Mouse (Mus musculus) left cerebral cortex, postnatal 4 days (tissue): ENCODE data around the gene P2rx5. TPM values are rescaled to one million over a fixed set of nuclear protein-coding genes. Genes with fewer than 3 reads are reported as not detected.
A peak's percentile ranks its signal among the peaks of the same experiment; 100 is the strongest.

ENCODE experiments used
- DNase-seq: peaks from one replicate; pipeline ENCODE4 v3.0.0-alpha.2; 2022
- intact Hi-C: fragments of 180-260 bp; cut with DNase I; formaldehyde crosslinking; loops from one replicate; pipeline ENCODE4 v1.15.1; 2025
- total RNA-seq, 2 experiments: library from RNA; stranded (reverse); gene quantifications; 2 replicates each; pipeline ENCODE4 v1.2.3; 2021

Gene P2rx5
- total RNA-seq, 2 experiments from 2014 or later: 0.72 to 1.0 TPM

GRCm38 (mm10) chr11:73172186-73172585, 12.0 kb downstream of the P2rx5 start:
- intact Hi-C loops: no loop called here
- DNase-seq: peak; percentile 25

GRCm38 (mm10) chr11:73175612-73176011, 15.4 kb downstream of the P2rx5 start:
- intact Hi-C loops: no loop called here
- no peak for DNase-seq

GRCm38 (mm10) chr11:73176186-73176585, 16.0 kb downstream of the P2rx5 start:
- intact Hi-C loops: no loop called here
- DNase-seq: no peak

- peak; percentile 97 for DNase-seq
- intact Hi-C loops: no loop called here
These were observed 16.6 kb downstream of the P2rx5 start, which contains the start of the genes Emc6 and Tax1bp3 for GRCm38 (mm10) chr11:73176608-73177508. Gene Emc6, minus strand, starts transcription at chr11:73177037. Gene Tax1bp3, plus strand, starts transcription at chr11:73177083.

GRCm38 (mm10) chr11:73177509-73177875, 17.3 kb downstream of the P2rx5 start:
- intact Hi-C loops: no loop called here
- DNase-seq: peak; percentile 64

- intact Hi-C loops: no loop called here
- DNase-seq: no peak
These were observed 17.7 kb downstream of the P2rx5 start for GRCm38 (mm10) chr11:73177895-73178294.

GRCm38 (mm10) chr11:73185872-73186615, 25.8 kb downstream of the P2rx5 start:
- DNase-seq: no peak

GRCm38 (mm10) chr11:73187231-73187630, 27.0 kb downstream of the P2rx5 start:
- DNase-seq: no peak
- intact Hi-C loops: no loop called here

More at GRCm38 (mm10) chr11:73185872-73186615, 25.8 kb downstream of the P2rx5 start:
- intact Hi-C loops: no loop called here

GRCm38 (mm10) chr11:73193047-73193446, 32.8 kb downstream of the P2rx5 start:
- intact Hi-C loops: no loop called here
- DNase-seq: no peak

- DNase-seq: no peak
- intact Hi-C loops: no loop called here
These were observed 34.2 kb downstream of the P2rx5 start for GRCm38 (mm10) chr11:73194444-73194843.

- intact Hi-C loops: no loop called here
- DNase-seq: no peak
These were observed 38.0 kb downstream of the P2rx5 start for GRCm38 (mm10) chr11:73198190-73198589.

- intact Hi-C loops: no loop called here
- peak; percentile 80 for DNase-seq
These were observed 38.5 kb downstream of the P2rx5 start, which contains the start of gene Ctns for GRCm38 (mm10) chr11:73198603-73199229. Gene Ctns, minus strand, starts transcription at chr11:73199042.

GRCm38 (mm10) chr11:73199230-73199712, 39.0 kb downstream of the P2rx5 start, which contains the start of gene Shpk:
Gene Shpk, plus strand, starts transcription at chr11:73199460.
- intact Hi-C loops: no loop called here

GRCm38 (mm10) chr11:73199879-73200278, 39.7 kb downstream of the P2rx5 start:
- DNase-seq: no peak
- intact Hi-C loops: no loop called here

More at GRCm38 (mm10) chr11:73199230-73199712, 39.0 kb downstream of the P2rx5 start, which contains the start of gene Shpk:
- peak; percentile 96 for DNase-seq

GRCm38 (mm10) chr11:73201021-73201420, 40.8 kb downstream of the P2rx5 start:
- intact Hi-C loops: no loop called here
- no peak for DNase-seq

GRCm38 (mm10) chr11:73201597-73201996, 41.4 kb downstream of the P2rx5 start:
- intact Hi-C loops: no loop called here

GRCm38 (mm10) chr11:73203895-73204294, 43.7 kb downstream of the P2rx5 start:
- intact Hi-C loops: no loop called here
- no peak for DNase-seq

More at GRCm38 (mm10) chr11:73201597-73201996, 41.4 kb downstream of the P2rx5 start:
- DNase-seq: no peak

GRCm38 (mm10) chr11:73205194-73205593, 45.0 kb downstream of the P2rx5 start:
- intact Hi-C loops: no loop called here

GRCm38 (mm10) chr11:73207621-73208020, 47.4 kb downstream of the P2rx5 start:
- intact Hi-C loops: no loop called here
- DNase-seq: no peak

More at GRCm38 (mm10) chr11:73205194-73205593, 45.0 kb downstream of the P2rx5 start:
- no peak for DNase-seq

- peak; percentile 24 for DNase-seq
- intact Hi-C loops: no loop called here
These were observed 53.7 kb downstream of the P2rx5 start for GRCm38 (mm10) chr11:73213956-73214355.
